9 mouse cellular contexts compared by ENCODE assay signal in genomic region chr4:119082740-119083231, GRCm38 (mm10). TPM values are rescaled to one million over a fixed set of nuclear protein-coding genes. Genes with fewer than 3 reads are reported as not detected.
DNase-seq lines count a peak whose midpoint lies in the region; ATAC-seq and TF ChIP-seq lines count a peak whose summit lies in the region.
"Had no signal": no experiment of that assay in that cellular context is flagged by ENCODE, and none has a peak within 500 bp of the region (broad histone marks: within the 10 kb centered on the region; RNA-seq: fewer than 3 reads in every experiment).

No protein-coding gene starts in this region.

- H3K9ac ChIP-seq in kidney, postnatal 0 days (ENCODE audit: low read depth, low read length) = no peak overlapping the region
- no peak overlapping the region for H3K9ac ChIP-seq in kidney, embryonic 14.5 days (ENCODE audit: low read depth, low read length)
- H3K9ac ChIP-seq: midbrain, embryonic 12.5 days had no signal

- no peak overlapping the region for H3K4me3 ChIP-seq in kidney, postnatal 0 days (replicated peaks; ENCODE audit: low read depth, low read length)
- H3K4me3 ChIP-seq in kidney, embryonic 14.5 days (ENCODE audit: low read length) = no peak overlapping the region
- H3K4me3 ChIP-seq: midbrain, embryonic 12.5 days had no signal

- ATAC-seq in kidney, postnatal 0 days (replicated peaks; ENCODE audit: low FRiP score, low read depth) = no peak
- ATAC-seq in kidney, embryonic 14.5 days (ENCODE audit: low FRiP score, low TSS enrichment) = no peak
- ATAC-seq in common myeloid progenitor, adult 5-6 weeks (replicated peaks; ENCODE audit: low read depth, poor library complexity, severe bottlenecking) = peak; percentile 91

- DNase-seq in kidney, postnatal 0 days (ENCODE audit: low spot score) = peak; percentile 35
- peak; percentile 40 for DNase-seq in 3T3-L1 (ENCODE audit: low read depth, low spot score)
- peak; percentile 90 for DNase-seq in 416B (ENCODE audit: low read depth)
- no peak for DNase-seq in gastrocnemius, adult 18-20 months (ENCODE audit: low spot score)
- no peak for DNase-seq in adrenal gland, adult 8-10 months
- DNase-seq: kidney, adult 18-20 months had no signal

- H3K9me3 ChIP-seq in kidney, postnatal 0 days (replicated peaks; ENCODE audit: low read length) = no peaks in the 10 kb centered on the region
- H3K9me3 ChIP-seq in kidney, embryonic 14.5 days (ENCODE audit: control insufficient read depth, low read length) = 0 out of 2 replicates have a peak, but pooled peaks cover 2% of the 10 kb centered on the region
- H3K9me3 ChIP-seq: midbrain, embryonic 12.5 days had no signal

- H3K27me3 ChIP-seq in kidney, postnatal 0 days (ENCODE audit: insufficient read depth, low read length) = no peaks in the 10 kb centered on the region
- no peaks in the 10 kb centered on the region for H3K27me3 ChIP-seq in kidney, embryonic 14.5 days (ENCODE audit: control insufficient read depth, insufficient read depth, low read length)
- H3K27me3 ChIP-seq: midbrain, embryonic 12.5 days had no signal

- H3K27ac ChIP-seq in kidney, postnatal 0 days = no peak overlapping the region
- H3K27ac ChIP-seq in kidney, embryonic 14.5 days (ENCODE audit: low read depth, low read length) = no peak overlapping the region
- H3K27ac ChIP-seq: midbrain, embryonic 12.5 days had no signal

- 51% methylated on average over 3 of the region's 3 CpGs for WGBS in kidney, postnatal 0 days
- 62% methylated on average over 3 of the region's 3 CpGs for WGBS in kidney, embryonic 14.5 days

- H3K4me1 ChIP-seq in kidney, postnatal 0 days (replicated peaks; ENCODE audit: insufficient read depth, low read length) = no peaks in the 10 kb centered on the region
- no peaks in the 10 kb centered on the region for H3K4me1 ChIP-seq in kidney, embryonic 14.5 days (ENCODE audit: control insufficient read depth, insufficient read depth, low read length)
- H3K4me1 ChIP-seq: midbrain, embryonic 12.5 days had no signal

- TF ChIP-seq CTCF in kidney, postnatal 0 days (IDR thresholded peaks at IDR 0.05; ENCODE audit: low read depth) = no peak

- no peaks in the 10 kb centered on the region for H3K36me3 ChIP-seq in kidney, postnatal 0 days (ENCODE audit: insufficient read depth, low read length)
- H3K36me3 ChIP-seq in kidney, embryonic 14.5 days (ENCODE audit: control insufficient read depth, insufficient read depth, low read length) = no peaks in the 10 kb centered on the region
- H3K36me3 ChIP-seq: midbrain, embryonic 12.5 days had no signal

- no peak overlapping the region for H3K4me2 ChIP-seq in kidney, postnatal 0 days (ENCODE audit: low read length)
- no peak overlapping the region for H3K4me2 ChIP-seq in kidney, embryonic 14.5 days (replicated peaks; ENCODE audit: low read depth, low read length)
- H3K4me2 ChIP-seq: midbrain, embryonic 12.5 days had no signal

RNA-seq across cellular contexts. Expression of gene Slc2a1, which starts 25.7 kb away (rescaled TPM):
- 57.5 and 58.0 TPM in 2 replicates for polyA plus RNA-seq in kidney, postnatal 0 days (2015; fragmentation: Nextera tagmentation; extraction: Ambion mirVana)
- 53.6 and 74.1 TPM in 2 replicates for polyA plus RNA-seq in kidney, embryonic 14.5 days (2014; fragmentation: Nextera tagmentation; extraction: Ambion mirVana)
- total RNA-seq in common myeloid progenitor, adult 5-6 weeks (2017) = 6.1 and 7.9 TPM in 2 replicates
- total RNA-seq in gastrocnemius, adult 18-20 months (2021) = 1 to 10 TPM; 6.2 to 7.5 TPM
- 10 to 100 TPM; 22.2 to 27.9 (median 26.0) TPM for total RNA-seq in adrenal gland, adult 8-10 months (2022)

Comparison
In these comparisons a context has a peak if more than half of its experiments do, and no peak if none do; other contexts are left out.
1. DNase-seq: peak in kidney, postnatal 0 days (single experiment), 3T3-L1 (single experiment) and 416B (single experiment); none in gastrocnemius, adult 18-20 months (single experiment) and adrenal gland, adult 8-10 months (single experiment).